Mouse (Mus musculus) MEL (cell line): ENCODE results near the gene Foxn3. TPM values are rescaled to one million over a fixed set of nuclear protein-coding genes. Genes with fewer than 3 reads are reported as not detected.

ENCODE experiments used
- DNase-seq: peaks from one replicate; pipeline ENCODE4 v3.0.0; 2011; ENCODE audit warnings: low read depth, low spot score
- H3K27ac ChIP-seq: 2 replicates; pipeline ENCODE4 v1.5.1; 2012; ENCODE audit warnings: low read depth, mild to moderate bottlenecking, control low read depth, low read length, moderate library complexity; ENCODE audit not compliant: control insufficient read depth
- H3K27me3 ChIP-seq, 2 experiments: fragments of 150-350 bp in 1 of 2; sonication (generic) in 1 of 2; 2 replicates each; pipeline ENCODE4 v1.6.1; 2012; ENCODE audit warnings: low read length in 2 of 2, mild to moderate bottlenecking in 2 of 2, improper control_type of control experiment in 1 of 2, moderate library complexity in 1 of 2; ENCODE audit not compliant: insufficient read depth in 2 of 2, control insufficient read depth in 1 of 2
- H3K36me3 ChIP-seq, 2 experiments: 2 replicates each; pipeline ENCODE4 v1.6.1; 2012 to 2014; ENCODE audit warnings: low read length in 2 of 2, improper control_type of control experiment in 1 of 2, inconsistent platforms in 1 of 2, mild to moderate bottlenecking in 1 of 2; ENCODE audit not compliant: insufficient read depth in 2 of 2, control insufficient read depth in 1 of 2
- H3K4me1 ChIP-seq, 2 experiments: fragments of 150-350 bp in 1 of 2; sonication (generic) in 1 of 2; 2 replicates each; pipeline ENCODE4 v1.6.1; 2012; ENCODE audit warnings: low read length in 2 of 2, improper control_type of control experiment in 1 of 2, mild to moderate bottlenecking in 1 of 2; ENCODE audit not compliant: insufficient read depth in 2 of 2, control insufficient read depth in 1 of 2
- H3K4me3 ChIP-seq, 2 experiments: fragments of 150-350 bp in 1 of 2; sonication (generic) in 1 of 2; 2 replicates each; pipeline ENCODE4 v1.5.1; 2012; ENCODE audit warnings: low read depth in 2 of 2, low read length in 2 of 2, mild to moderate bottlenecking in 2 of 2, moderate library complexity in 2 of 2, control low read depth in 1 of 2, improper control_type of control experiment in 1 of 2; ENCODE audit not compliant: control insufficient read depth in 1 of 2, insufficient read depth in 1 of 2
- H3K79me2 ChIP-seq: 2 replicates; pipeline ENCODE4 v1.6.1; 2012; ENCODE audit warnings: mild to moderate bottlenecking, low read length, moderate library complexity; ENCODE audit not compliant: control insufficient read depth, poor library complexity, insufficient read depth
- H3K9ac ChIP-seq: 2 replicates; pipeline ENCODE4 v1.6.1; 2012; ENCODE audit warnings: low read depth, mild to moderate bottlenecking, control low read depth, low read length, moderate library complexity; ENCODE audit not compliant: control insufficient read depth, poor library complexity, severe bottlenecking
- H3K9me3 ChIP-seq: fragments of 150-350 bp; sonication (generic); replicated peaks from 2 replicates; pipeline ENCODE4 v1.6.1; 2012; ENCODE audit warnings: mild to moderate bottlenecking, low read length, improper control_type of control experiment, moderate library complexity; ENCODE audit not compliant: insufficient read depth
- E2F4 ChIP-seq: IDR thresholded peaks from 2 replicates; pipeline ENCODE4 v1.6.1; 2011; ENCODE audit warnings: low read depth, low read length, improper control_type of control experiment, borderline replicate concordance
- ETS1 ChIP-seq: IDR thresholded peaks from 2 replicates; pipeline ENCODE4 v1.6.1; 2012; ENCODE audit warnings: low read depth, mild to moderate bottlenecking, inconsistent platforms, low read length, improper control_type of control experiment, moderate library complexity
- GABPA ChIP-seq: IDR thresholded peaks from 2 replicates; pipeline ENCODE4 v1.6.1; 2012; ENCODE audit warnings: low read depth, mild to moderate bottlenecking, inconsistent platforms, low read length, improper control_type of control experiment, moderate library complexity
- JUND ChIP-seq: IDR thresholded peaks from 2 replicates; pipeline ENCODE4 v1.6.1; 2011; ENCODE audit warnings: low read depth, mild to moderate bottlenecking, improper control_type of control experiment, low read length
- KAT2A ChIP-seq: conservative IDR thresholded peaks from 2 replicates; pipeline ENCODE4 v1.6.1; 2012; ENCODE audit warnings: low read depth, low read length, improper control_type of control experiment, inconsistent platforms
- MAX ChIP-seq: IDR thresholded peaks from 2 replicates; pipeline ENCODE4 v1.6.1; 2011; ENCODE audit warnings: low read length, improper control_type of control experiment
- MEF2A ChIP-seq: IDR thresholded peaks from 2 replicates; pipeline ENCODE4 v1.6.1; 2014; ENCODE audit warnings: low read depth, mild to moderate bottlenecking, inconsistent platforms, low read length, improper control_type of control experiment; ENCODE audit not compliant: poor library complexity, insufficient replicate concordance, severe bottlenecking; ENCODE audit errors: extremely low read depth
- MXI1 ChIP-seq: IDR thresholded peaks from 2 replicates; pipeline ENCODE4 v1.6.1; 2011; ENCODE audit warnings: mild to moderate bottlenecking, low read depth, low read length, improper control_type of control experiment
- MYC ChIP-seq: IDR thresholded peaks from 2 replicates; pipeline ENCODE4 v1.6.1; 2011; ENCODE audit warnings: low read depth, mild to moderate bottlenecking, low read length, improper control_type of control experiment, moderate library complexity
- NELFE ChIP-seq: IDR thresholded peaks from 2 replicates; pipeline ENCODE4 v1.6.1; 2011; ENCODE audit warnings: low read depth, low read length, improper control_type of control experiment
- POLR2AphosphoS5 ChIP-seq: IDR thresholded peaks from 2 replicates; pipeline ENCODE4 v1.6.1; 2012; ENCODE audit warnings: low read depth, borderline replicate concordance, mild to moderate bottlenecking, inconsistent platforms, low read length, moderate library complexity, mixed read lengths
- RAD21 ChIP-seq: IDR thresholded peaks from 2 replicates; pipeline ENCODE4 v1.6.1; 2011; ENCODE audit warnings: mild to moderate bottlenecking, low read depth, low read length, improper control_type of control experiment
- RCOR1 ChIP-seq: IDR thresholded peaks from 2 replicates; pipeline ENCODE4 v1.6.1; 2012; ENCODE audit warnings: low read depth, mild to moderate bottlenecking, inconsistent platforms, low read length, improper control_type of control experiment
- SMC3 ChIP-seq: IDR thresholded peaks from 2 replicates; pipeline ENCODE4 v1.6.1; 2011; ENCODE audit warnings: low read depth, low read length, improper control_type of control experiment
- TAL1 ChIP-seq: IDR thresholded peaks from 2 replicates; pipeline ENCODE4 v1.6.1; 2012; ENCODE audit warnings: mild to moderate bottlenecking, inconsistent platforms, low read length, moderate library complexity, mixed read lengths
- TBP ChIP-seq: IDR thresholded peaks from 2 replicates; pipeline ENCODE4 v1.8.0; 2011; ENCODE audit warnings: low read depth, low read length, improper control_type of control experiment
- TCF12 ChIP-seq: IDR thresholded peaks from 2 replicates; pipeline ENCODE4 v1.6.1; 2014; ENCODE audit warnings: low read depth, mild to moderate bottlenecking, inconsistent platforms, low read length, improper control_type of control experiment, moderate library complexity
- USF1 ChIP-seq: IDR thresholded peaks from 2 replicates; pipeline ENCODE4 v1.6.1; 2014; ENCODE audit warnings: low read depth, mild to moderate bottlenecking, inconsistent platforms, low read length, improper control_type of control experiment, moderate library complexity
- USF2 ChIP-seq, 2 experiments: IDR thresholded peaks; 2 replicates each; pipeline ENCODE4 v1.6.1; 2011 to 2012; ENCODE audit warnings: improper control_type of control experiment in 2 of 2, low read length in 2 of 2, borderline replicate concordance in 1 of 2, inconsistent platforms in 1 of 2, low read depth in 1 of 2, mild to moderate bottlenecking in 1 of 2; ENCODE audit not compliant: insufficient read depth in 1 of 2
- polyA plus RNA-seq, 2 experiments: library from polyadenylated mRNA; stranded (reverse) in 1 of 2; unstranded in 1 of 2; fragments of >175 nt in 1 of 2; fragments of >200 nt in 1 of 2; gene quantifications; 2 replicates each; pipeline versions ENCODE4 v1.2.1 to v1.2.4; 2012; ENCODE audit warnings: low replicate concordance in 2 of 2, low read depth in 1 of 2; ENCODE audit not compliant: insufficient read length in 2 of 2, insufficient read depth in 1 of 2, missing spikeins in 1 of 2
- total RNA-seq: library from RNA; depleted of rRNA; stranded (reverse); fragments of 300-350 nt; gene quantifications from 2 replicates; pipeline ENCODE4 v1.2.3, GENCODE M21; 2012

Gene Foxn3
- total and polyA plus RNA-seq, 3 experiments = 15.5 to 22.8 TPM; not detected in 1

DNA sequence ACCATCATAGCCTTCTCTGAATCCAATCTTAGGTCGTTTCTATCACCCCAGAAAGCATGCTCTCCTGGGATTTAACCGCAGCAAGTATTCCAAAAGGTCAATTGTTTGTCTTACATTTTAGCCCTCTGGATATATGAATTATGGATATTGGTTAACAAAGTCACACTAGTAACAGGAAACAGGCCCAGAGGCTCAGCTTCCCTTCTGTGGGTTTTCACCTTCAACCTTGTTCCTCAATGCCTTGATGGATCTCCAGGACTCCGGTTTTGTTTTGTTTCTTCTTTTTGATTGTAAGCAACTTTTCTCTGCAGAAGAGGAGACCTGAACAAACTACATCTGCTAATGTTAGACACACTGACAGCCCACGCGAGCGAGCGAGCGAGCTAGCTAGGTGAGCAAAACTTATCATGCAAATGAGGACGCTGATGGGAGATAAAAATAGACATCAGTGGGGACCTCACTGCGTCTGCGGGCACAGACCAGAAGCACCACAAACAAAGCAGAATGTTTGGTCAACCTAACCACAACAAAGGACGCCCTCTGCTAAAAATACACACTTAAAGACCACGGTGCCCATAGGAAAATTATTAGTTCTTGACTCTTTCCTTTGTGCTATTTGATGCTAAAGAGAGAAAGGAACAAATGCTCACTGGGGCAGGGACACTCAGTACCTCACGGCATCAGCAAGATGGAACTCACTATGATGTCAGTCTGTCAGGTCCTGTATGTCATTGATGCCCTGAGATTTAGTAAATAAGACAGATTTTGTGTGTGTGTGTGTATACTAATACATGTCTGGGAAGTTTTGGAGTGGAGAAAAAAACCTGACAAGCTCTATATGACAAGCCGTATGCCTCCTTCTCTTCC, 18.9 kb downstream of the Foxn3 start:
- no peak overlapping the region for H3K4me3 ChIP-seq
- TF ChIP-seq GABPA (no peak), MAX (no peak), POLR2AphosphoS5 (no peak), KAT2A (no peak), ETS1 (no peak), TAL1 (no peak), MEF2A (no peak), E2F4 (no peak), MYC (no peak), SMC3 (no peak), USF2 (IDR thresholded peaks at IDR 0.05; ENCODE audit: borderline replicate concordance in 1 of 2, insufficient read depth in 1 of 2, low read depth in 1 of 2, low read length in 2 of 2) (no peak), TCF12 (no peak), NELFE (no peak), MXI1 (no peak), USF1 (no peak), JUND (no peak), RAD21 (no peak), TBP (no peak), RCOR1 (no peak)
- TF ChIP-seq, all 39 proteins: peak for 0
- H3K9ac ChIP-seq = no peak overlapping the region
- peaks cover 0 to 7% of the 10 kb centered on the region in 2 experiments; a peak in 3 of 4 replicates for H3K36me3 ChIP-seq
- no peaks in the 10 kb centered on the region for H3K9me3 ChIP-seq
- DNase-seq = no peak
- no peak overlapping the region for H3K27ac ChIP-seq
- peaks cover 7% of the 10 kb centered on the region for H3K79me2 ChIP-seq
- no peaks in the 10 kb centered on the region for H3K4me1 ChIP-seq
- H3K27me3 ChIP-seq = no peaks in the 10 kb centered on the region
